Mouse (Mus musculus) limb, embryonic 10.5 days (tissue): ENCODE data around the gene Prr18. TPM values are rescaled to one million over a fixed set of nuclear protein-coding genes. Genes with fewer than 3 reads are reported as not detected.
"Not testable (repeated sequence)": the region's sequence is repeated elsewhere in the genome, so short reads cannot be mapped to it uniquely, and the experiment has no call there.

ENCODE experiments used
- DNase-seq: peaks from one replicate; pipeline ENCODE4 v3.0.0-alpha.2; 2017; ENCODE audit warnings: low spot score
- H3K27ac ChIP-seq: fragments of 300-500 bp; sonication (generic); 2 replicates; pipeline ENCODE4 v1.5.1; 2016; ENCODE audit warnings: mild to moderate bottlenecking
- H3K27me3 ChIP-seq: fragments of 300-500 bp; sonication (generic); 2 replicates; pipeline ENCODE4 v1.6.1; 2016; ENCODE audit warnings: low read depth, mild to moderate bottlenecking; ENCODE audit not compliant: poor library complexity, severe bottlenecking
- H3K36me3 ChIP-seq: fragments of 300-500 bp; sonication (generic); 2 replicates; pipeline ENCODE4 v1.6.1; 2016; ENCODE audit warnings: mild to moderate bottlenecking, moderate library complexity
- H3K4me1 ChIP-seq: fragments of 300-500 bp; sonication (generic); 2 replicates; pipeline ENCODE4 v1.6.1; 2016
- H3K4me3 ChIP-seq: fragments of 300-500 bp; sonication (generic); 2 replicates; pipeline ENCODE4 v1.5.1; 2016; ENCODE audit warnings: mild to moderate bottlenecking, moderate library complexity
- H3K9me3 ChIP-seq: fragments of 300-500 bp; sonication (generic); replicated peaks from 2 replicates; pipeline ENCODE4 v1.6.1; 2016; ENCODE audit warnings: mild to moderate bottlenecking
- WGBS: fragments of 180-500 bp; shearing (Covaris S2); methylation state at CpG from one replicate; pipeline ENCODE4 v1.1.7; 2016; 5-methylcytosine and 5-hydroxymethylcytosine counted together
- polyA plus RNA-seq: library from polyadenylated mRNA; unstranded; fragments of >200 nt; fragmentation: Nextera tagmentation; extraction: Ambion mirVana; gene quantifications from 2 replicates; pipeline ENCODE4 v1.2.1, GENCODE M21; 2016

Gene Prr18
- polyA plus RNA-seq, 1 experiment from 2014 or later = 0.29 TPM

DNA sequence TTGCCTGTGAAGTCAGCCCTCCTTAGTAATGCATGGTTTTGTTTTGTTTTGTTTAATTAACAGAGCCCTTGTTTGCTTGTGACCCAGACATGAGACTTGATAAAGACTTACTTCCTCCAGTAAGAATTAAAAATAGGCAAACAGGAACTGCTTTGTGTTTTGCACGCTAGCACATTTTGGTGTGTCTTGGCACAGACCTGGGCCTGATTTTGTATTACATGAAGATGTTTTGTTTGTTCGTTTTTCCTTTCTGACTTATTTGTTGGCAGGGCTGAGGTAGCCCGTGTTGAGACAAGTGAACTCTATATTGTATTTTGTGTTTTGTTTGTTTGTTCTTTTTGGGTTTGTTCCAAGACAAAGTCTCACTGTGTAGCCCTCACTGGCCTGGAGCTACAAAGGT is 25.5 kb upstream of the Prr18 start:
- Histone ChIP-seq H3K36me3 (0 out of 2 replicates have a peak, but pooled peaks cover 3% of the 10 kb centered on the region), H3K27me3 (no peaks in the 10 kb centered on the region), H3K27ac (no peak overlapping the region; the same call in 1 of the 2 replicates), H3K4me1 (peaks cover 14% of the 10 kb centered on the region), H3K4me3 (peak overlapping the region; percentile 75), H3K9me3 (no peaks in the 10 kb centered on the region)
- 45% methylated on average over 3 of the region's 3 CpGs for WGBS
- DNase-seq = no peak

DNA sequence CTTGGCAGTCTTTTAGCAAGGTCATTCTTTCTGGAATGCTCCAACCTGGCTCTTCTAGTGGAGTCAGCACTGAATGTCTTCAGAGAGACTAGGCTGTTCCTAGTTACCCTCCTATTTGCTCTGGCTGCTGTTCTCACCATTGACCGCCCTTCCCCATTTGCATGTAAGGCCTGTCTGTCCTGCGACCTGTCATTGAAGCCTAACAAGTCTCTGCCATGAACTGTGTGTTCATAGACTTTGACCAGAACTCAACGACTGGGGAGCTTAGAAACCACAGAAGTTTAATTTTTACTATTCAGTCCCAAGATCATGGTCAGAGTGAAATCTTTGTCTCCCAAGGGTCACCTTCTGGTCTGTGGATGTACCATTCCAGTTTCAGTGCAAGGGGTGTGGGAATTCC is 23.3 kb upstream of the Prr18 start:
- 96% methylated on average over 3 of the region's 3 CpGs for WGBS
- DNase-seq = no peak
- Histone ChIP-seq H3K9me3 (no peaks in the 10 kb centered on the region), H3K4me3 (no peak overlapping the region), H3K4me1 (peaks cover 14% of the 10 kb centered on the region), H3K27ac (no peak overlapping the region), H3K36me3 (0 out of 2 replicates have a peak, but pooled peaks cover 3% of the 10 kb centered on the region), H3K27me3 (no peaks in the 10 kb centered on the region)

DNA sequence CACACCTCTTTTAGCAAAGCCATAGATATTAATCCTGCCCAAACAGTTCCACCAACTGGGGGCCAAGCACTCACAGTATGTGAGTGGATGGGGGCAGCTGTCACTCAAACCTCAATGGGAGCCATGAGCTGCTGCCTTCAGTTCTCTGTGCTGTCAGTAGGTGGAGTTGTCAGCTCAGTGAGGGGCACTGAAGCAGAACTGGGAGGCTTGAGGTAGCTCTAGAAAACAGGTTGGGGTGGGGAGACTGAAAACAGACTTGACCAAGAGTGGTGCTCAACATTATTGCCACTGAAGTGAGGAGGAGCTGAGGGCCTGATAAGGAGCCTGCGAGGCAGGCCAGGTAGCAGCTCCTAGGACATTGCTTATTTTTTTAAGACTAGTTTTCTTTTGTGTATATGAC is 21.0 kb upstream of the Prr18 start:
- Histone ChIP-seq H3K27ac (no peak overlapping the region), H3K36me3 (peaks cover 6% of the 10 kb centered on the region; the same call in 1 of the 2 replicates), H3K4me3 (no peak overlapping the region), H3K27me3 (no peaks in the 10 kb centered on the region), H3K9me3 (no peaks in the 10 kb centered on the region), H3K4me1 (peaks cover 14% of the 10 kb centered on the region)
- no peak for DNase-seq
- 90% methylated on average over 1 of the region's 1 CpGs for WGBS

DNA sequence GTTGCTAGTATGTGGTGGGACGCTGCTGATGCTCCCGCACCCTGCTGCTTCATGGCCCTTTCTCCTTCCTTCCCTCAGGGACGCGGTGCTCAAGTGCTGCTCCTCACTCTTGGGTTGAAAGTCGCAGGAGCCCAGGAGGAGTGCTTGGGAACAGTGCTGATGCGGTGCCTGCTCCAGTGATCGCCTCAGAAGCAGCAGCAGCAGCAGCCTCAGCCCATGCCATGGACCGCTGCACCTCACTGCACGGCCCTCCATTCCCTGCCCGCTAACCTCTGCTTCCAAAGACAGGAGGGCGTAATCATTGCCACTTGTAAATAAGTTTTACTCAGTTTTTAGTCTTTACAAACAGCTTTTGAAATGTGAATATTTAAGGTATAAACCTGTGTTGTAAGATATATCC is 10.4 kb upstream of the Prr18 start:
- not testable (repeated sequence) for H3K27me3 ChIP-seq, H3K9me3 ChIP-seq, H3K4me1 ChIP-seq, DNase-seq, H3K27ac ChIP-seq, H3K4me3 ChIP-seq
- peaks cover 23% of the 10 kb centered on the region for H3K36me3 ChIP-seq
- WGBS = 93% methylated on average over 11 of the region's 11 CpGs

DNA sequence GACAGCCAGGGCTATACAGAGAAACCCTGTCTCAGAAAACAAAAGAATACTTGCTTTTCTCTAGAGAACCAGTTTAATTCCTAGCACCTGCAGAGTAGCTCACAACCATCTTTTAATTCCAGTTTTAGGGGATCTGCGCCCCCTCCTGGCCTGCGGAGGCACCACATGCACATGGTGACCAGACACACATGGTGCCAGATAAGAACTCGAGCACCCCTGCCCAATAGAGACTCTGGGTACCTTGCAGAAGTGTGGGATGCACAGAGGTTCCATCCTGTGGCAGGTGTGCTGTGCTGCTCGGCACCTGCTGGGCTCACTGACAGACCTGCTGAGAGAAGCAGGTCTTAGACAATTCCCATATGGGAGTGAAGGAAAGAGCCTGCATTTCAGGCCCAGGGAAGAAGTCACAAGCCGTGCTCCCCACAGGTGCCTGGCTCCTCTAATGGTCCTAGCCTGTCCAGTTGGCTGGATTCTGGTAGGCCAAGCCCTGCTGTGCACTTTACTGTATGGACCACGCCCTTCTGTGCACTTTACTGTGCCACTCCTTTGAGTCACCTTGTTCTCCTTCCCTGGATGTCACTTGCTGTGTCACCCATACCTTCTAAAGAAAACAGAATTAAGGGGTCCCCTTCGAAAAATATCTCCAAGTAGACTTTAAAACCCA is 8.6 kb upstream of the Prr18 start:
- WGBS = 70% methylated on average over 7 of the region's 7 CpGs
- no peak overlapping the region for H3K4me3 ChIP-seq
- H3K27ac ChIP-seq = no peak overlapping the region
- peaks cover 17% of the 10 kb centered on the region for H3K36me3 ChIP-seq
- no peaks in the 10 kb centered on the region for H3K27me3 ChIP-seq
- no peaks in the 10 kb centered on the region for H3K4me1 ChIP-seq
- no peaks in the 10 kb centered on the region for H3K9me3 ChIP-seq
- DNase-seq = no peak

DNA sequence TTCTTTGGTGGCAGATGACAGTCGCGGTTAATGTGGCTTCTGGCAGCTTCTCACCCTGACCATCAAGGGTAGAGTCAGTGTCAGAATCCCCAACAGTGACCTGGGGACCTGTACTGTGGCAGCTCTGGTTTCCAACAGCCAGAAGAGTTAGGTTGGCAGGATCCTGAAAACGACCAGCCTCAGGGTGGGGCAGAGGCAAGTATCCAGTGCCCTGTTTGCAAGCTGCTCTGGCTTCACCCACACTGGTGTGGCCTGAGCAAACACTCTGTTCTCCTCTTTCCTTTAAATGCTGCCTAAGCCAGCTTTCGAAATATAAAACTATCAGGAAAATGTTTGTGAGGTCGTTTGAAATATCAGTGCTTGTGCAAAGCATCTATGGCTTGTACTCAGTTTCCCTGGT is 6.7 kb upstream of the Prr18 start:
- Histone ChIP-seq H3K4me1 (no peaks in the 10 kb centered on the region), H3K9me3 (no peaks in the 10 kb centered on the region), H3K27me3 (no peaks in the 10 kb centered on the region), H3K27ac (no peak overlapping the region), H3K4me3 (no peak overlapping the region), H3K36me3 (peaks cover 16% of the 10 kb centered on the region)
- no peak for DNase-seq
- 79% methylated on average over 5 of the region's 5 CpGs for WGBS

DNA sequence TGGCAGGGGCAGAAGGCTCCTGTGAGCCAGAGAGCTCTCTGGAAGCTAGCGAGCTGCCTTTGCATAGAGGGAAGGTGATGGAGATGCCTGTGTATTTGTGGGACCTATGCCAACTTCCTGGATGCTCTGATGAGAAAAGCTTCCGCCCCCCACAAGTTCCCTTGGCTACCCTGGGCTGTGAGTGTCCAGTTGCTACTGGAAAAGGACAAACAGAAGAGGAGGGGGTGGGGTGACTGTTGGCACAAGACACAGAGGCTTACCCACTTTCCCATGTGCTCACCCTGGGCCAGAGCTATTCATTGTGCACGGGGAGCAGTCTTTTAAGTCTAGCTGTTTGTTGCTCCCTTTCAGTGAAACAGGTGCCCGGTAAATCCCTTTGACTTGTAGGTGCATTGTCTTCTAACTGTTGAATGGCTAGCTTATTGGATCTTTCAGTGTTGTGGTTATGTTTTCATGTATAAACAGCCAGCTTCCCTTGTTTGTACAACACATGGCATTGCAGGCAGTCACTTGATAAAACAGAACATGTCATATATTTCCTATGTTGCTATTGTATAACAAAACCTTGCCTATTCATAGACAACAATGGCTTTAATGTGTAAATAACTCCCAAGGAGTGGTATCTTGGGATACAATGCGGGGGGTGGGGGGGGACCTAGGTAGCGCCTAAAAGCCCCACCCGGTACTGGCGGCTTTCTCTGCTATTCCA is 2.6 kb downstream of the Prr18 start:
- H3K27ac ChIP-seq = no peak overlapping the region
- no peaks in the 10 kb centered on the region for H3K36me3 ChIP-seq
- peaks cover 61% of the 10 kb centered on the region for H3K27me3 ChIP-seq
- WGBS = 25% methylated on average over 8 of the region's 8 CpGs
- H3K9me3 ChIP-seq = no peaks in the 10 kb centered on the region
- peaks cover 18% of the 10 kb centered on the region for H3K4me1 ChIP-seq
- H3K4me3 ChIP-seq = peak overlapping the region; percentile 70; the same call in 1 of the 2 replicates
- DNase-seq = no peak

DNA sequence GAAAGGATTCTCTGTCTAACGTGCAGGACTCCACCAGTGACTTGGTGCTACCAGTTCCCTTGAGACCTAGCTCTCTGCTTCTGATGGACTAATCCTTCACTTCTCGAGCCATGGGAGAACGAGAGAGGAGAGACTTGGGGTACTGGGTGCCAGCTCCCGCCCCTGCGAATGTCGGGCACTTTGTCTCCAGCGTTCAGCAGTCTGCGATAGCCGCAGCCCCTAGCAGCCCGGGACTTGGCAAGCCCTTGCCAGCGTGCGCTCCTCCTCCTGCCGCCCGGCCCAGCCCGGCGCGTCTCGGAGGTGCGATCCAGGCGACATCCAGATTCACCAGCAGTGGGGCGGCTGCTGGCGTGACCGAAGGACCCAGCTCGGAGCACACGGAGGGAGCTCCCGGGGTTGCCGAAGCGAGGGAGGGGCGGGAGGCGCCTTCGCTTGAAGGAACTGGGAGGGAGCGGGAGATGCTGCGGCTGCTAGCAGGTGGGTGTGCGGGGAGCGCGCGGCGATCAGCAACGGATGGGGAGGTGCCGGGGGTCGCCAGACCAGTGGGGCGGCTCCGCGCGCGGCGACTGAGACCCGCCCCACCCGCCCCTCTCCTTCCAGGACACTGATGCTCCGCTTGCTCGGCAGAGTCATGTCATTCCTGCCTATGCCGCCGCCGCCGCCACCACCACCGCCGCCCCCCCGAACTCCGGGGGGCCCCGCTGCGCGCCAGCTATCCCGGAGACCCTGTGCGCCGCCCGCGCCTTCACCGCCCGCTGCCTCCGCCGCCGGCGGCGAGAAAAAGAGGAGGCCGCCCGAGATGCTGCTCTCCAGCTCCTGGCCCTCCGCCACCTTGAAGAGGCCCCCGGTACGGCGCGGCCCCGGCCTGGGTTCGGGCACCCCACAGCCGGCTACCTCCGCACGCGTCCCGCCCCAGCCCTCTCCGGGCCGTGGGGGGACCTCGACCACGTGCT is 3.4 kb downstream of the Prr18 start:
- Histone ChIP-seq H3K36me3 (no peaks in the 10 kb centered on the region), H3K27ac (peak overlapping the region; percentile 63)
- peak; percentile 61 for DNase-seq

DNA sequence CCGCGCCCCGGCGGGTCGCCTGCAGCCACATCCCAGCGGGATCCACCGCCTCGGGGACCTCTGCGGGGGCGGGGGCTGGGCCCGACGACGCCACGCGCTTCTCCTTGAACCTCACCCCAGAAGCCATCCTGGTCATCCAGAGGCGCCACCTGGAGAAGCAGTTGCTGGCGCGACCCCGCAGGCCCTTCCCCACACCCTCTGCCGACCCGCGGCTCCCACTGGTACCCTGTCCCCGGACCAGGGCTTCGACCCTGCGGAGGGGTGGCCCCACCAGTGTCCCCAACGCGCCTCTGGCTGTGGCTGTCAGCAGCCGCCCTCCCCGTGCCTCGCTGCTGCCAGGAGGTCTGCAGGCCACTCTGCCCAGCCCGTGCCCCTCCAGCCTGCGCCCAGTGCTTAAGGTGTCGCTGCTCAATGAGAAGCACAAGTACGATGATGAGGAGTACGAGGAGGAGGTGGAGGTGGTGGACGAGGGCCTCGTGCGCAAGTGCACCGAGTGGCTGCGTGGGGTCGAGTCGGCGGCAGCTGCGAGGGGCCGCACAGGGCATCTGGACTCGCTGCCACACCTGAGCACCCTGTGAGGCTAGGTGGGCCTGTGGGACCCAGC is 4.2 kb downstream of the Prr18 start:
- Histone ChIP-seq H3K27me3 (peaks cover 61% of the 10 kb centered on the region), H3K4me1 (peaks cover 18% of the 10 kb centered on the region), H3K4me3 (peak overlapping the region; percentile 70), H3K36me3 (no peaks in the 10 kb centered on the region), H3K9me3 (no peaks in the 10 kb centered on the region), H3K27ac (peak overlapping the region; percentile 63)
- 10% methylated on average over 46 of the region's 46 CpGs for WGBS
- peak; percentile 57 for DNase-seq

More for the DNA sequence above, 3.4 kb downstream of the Prr18 start:
- peaks cover 61% of the 10 kb centered on the region for H3K27me3 ChIP-seq
- peak overlapping the region; percentile 70 for H3K4me3 ChIP-seq
- no peaks in the 10 kb centered on the region for H3K9me3 ChIP-seq
- under 1% methylated on average over 73 of the region's 92 CpGs for WGBS
- peaks cover 18% of the 10 kb centered on the region for H3K4me1 ChIP-seq

DNA sequence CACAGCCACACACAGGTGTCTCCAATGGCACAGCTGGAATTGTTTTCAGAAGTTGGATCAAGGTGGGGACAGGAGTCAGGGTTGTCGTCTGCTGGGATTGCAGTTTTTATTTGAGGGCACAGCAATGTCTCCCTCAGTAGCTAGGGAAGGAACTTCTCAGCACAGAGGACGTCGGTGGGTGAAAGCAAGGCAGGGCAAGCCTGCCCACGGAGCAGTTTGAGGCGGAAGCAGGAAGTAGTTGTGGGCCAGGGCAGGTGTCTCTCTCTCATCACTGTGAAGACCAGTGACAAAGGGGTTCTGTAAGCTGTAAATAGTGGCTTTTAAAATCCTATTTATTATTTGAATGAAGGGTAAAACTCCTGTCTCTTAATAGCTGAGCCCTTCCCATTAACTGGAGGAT is 5.4 kb downstream of the Prr18 start:
- H3K36me3 ChIP-seq = no peaks in the 10 kb centered on the region
- DNase-seq = no peak
- H3K4me3 ChIP-seq = no peak overlapping the region
- H3K27me3 ChIP-seq = peaks cover 61% of the 10 kb centered on the region
- 51% methylated on average over 5 of the region's 5 CpGs for WGBS
- no peak overlapping the region for H3K27ac ChIP-seq
- peaks cover 18% of the 10 kb centered on the region for H3K4me1 ChIP-seq
- H3K9me3 ChIP-seq = no peaks in the 10 kb centered on the region

DNA sequence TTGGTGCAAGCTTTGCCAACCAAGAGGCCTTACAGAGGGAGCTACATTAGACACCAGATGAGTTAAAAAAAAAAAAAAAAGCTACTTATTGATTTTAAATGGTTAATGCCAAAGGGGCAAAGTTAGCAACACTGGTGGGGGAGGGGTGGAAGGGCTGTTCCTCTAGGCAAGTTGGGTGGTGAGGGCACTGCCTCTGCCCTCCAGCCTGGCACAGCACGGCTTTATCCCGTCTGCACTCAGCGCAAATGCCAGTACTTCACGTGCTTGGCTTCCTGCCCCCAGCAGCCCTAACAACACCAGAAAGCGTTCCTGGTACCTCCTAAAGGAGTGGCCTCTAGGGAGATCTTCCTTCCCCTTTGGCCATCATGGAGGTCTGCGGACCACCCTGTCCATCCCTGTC is 6.2 kb downstream of the Prr18 start:
- Histone ChIP-seq H3K36me3 (no peaks in the 10 kb centered on the region), H3K9me3 (no peaks in the 10 kb centered on the region), H3K27me3 (peaks cover 53% of the 10 kb centered on the region), H3K4me3 (no peak overlapping the region), H3K27ac (no peak overlapping the region), H3K4me1 (peaks cover 18% of the 10 kb centered on the region)
- DNase-seq = no peak
- 74% methylated on average over 6 of the region's 6 CpGs for WGBS

DNA sequence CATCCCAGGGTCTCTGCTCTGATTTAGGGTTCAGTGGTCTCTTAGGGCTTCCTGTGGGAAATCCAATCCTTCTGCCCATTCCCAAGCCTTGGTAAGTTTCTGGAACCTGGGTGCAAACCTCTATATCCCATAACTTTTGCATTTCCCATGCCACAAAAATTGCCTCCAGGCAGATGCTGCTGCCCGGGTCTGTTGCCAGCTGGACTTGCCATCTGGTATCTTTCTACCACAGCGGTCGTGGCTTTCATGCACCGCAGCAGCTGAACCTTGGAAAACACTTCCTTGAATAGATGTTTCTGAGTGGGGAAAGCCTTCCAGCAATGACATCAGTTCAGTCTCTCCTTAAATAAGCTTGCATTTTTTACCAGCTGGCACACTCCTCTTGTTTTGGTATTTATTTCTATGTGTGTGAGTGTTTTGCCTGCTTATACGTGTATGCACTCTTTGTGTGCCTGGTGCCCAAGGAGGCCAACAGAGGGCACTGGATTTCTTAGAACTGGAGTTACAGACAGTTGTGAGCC is 10.6 kb downstream of the Prr18 start:
- H3K4me3 ChIP-seq = no peak overlapping the region
- DNase-seq = no peak
- H3K36me3 ChIP-seq = no peaks in the 10 kb centered on the region
- no peaks in the 10 kb centered on the region for H3K4me1 ChIP-seq
- H3K27ac ChIP-seq = no peak overlapping the region
- 91% methylated on average over 5 of the region's 5 CpGs for whole genome bisulfite sequencing
- no peaks in the 10 kb centered on the region for H3K9me3 ChIP-seq
- H3K27me3 ChIP-seq = peaks cover 9% of the 10 kb centered on the region
